Mouse (Mus musculus) neural tube, embryonic 11.5 days (tissue): ENCODE data around the gene Nrgn. TPM values are rescaled to one million over a fixed set of nuclear protein-coding genes. Genes with fewer than 3 reads are reported as not detected.

Experiments used
- ATAC-seq: fragments of 200-750 bp; cut with Nextera tagmentation; 2 replicates; pipeline ENCODE4 v1.8.0; 2017; ENCODE audit warnings: moderate number of reproducible peaks, mild to moderate bottlenecking, moderate TSS enrichment, moderate library complexity; ENCODE audit not compliant: insufficient read depth, low FRiP score, low TSS enrichment
- DNase-seq: peaks from one replicate; pipeline ENCODE4 v3.0.0-alpha.2; 2015; ENCODE audit warnings: low spot score
- H3K27ac ChIP-seq: fragments of 300-500 bp; sonication (generic); 2 replicates; pipeline ENCODE4 v1.5.1; 2014; ENCODE audit warnings: low read depth, mild to moderate bottlenecking, low read length
- H3K27me3 ChIP-seq: fragments of 300-500 bp; sonication (generic); 2 replicates; pipeline ENCODE4 v1.6.1; 2014; ENCODE audit warnings: mild to moderate bottlenecking, low read length, mixed read lengths; ENCODE audit not compliant: control insufficient read depth, insufficient read depth
- H3K36me3 ChIP-seq: fragments of 300-500 bp; sonication (generic); 2 replicates; pipeline ENCODE4 v1.6.1; 2014; ENCODE audit warnings: mild to moderate bottlenecking, low read length, moderate library complexity, mixed read lengths; ENCODE audit not compliant: control insufficient read depth, insufficient read depth
- H3K4me1 ChIP-seq: fragments of 300-500 bp; sonication (generic); 2 replicates; pipeline ENCODE4 v1.6.1; 2014; ENCODE audit warnings: low read length, mixed read lengths; ENCODE audit not compliant: control insufficient read depth, insufficient read depth
- H3K4me2 ChIP-seq: fragments of 300-500 bp; sonication (generic); 2 replicates; pipeline ENCODE4 v1.6.1; 2014; ENCODE audit warnings: low read depth, mild to moderate bottlenecking, moderate library complexity
- H3K4me3 ChIP-seq: fragments of 300-500 bp; sonication (generic); 2 replicates; pipeline ENCODE4 v1.5.1; 2014; ENCODE audit warnings: low read depth, low read length
- H3K9ac ChIP-seq: fragments of 300-500 bp; sonication (generic); 2 replicates; pipeline ENCODE4 v1.6.1; 2014; ENCODE audit warnings: mild to moderate bottlenecking, low read length
- H3K9me3 ChIP-seq: fragments of 300-500 bp; sonication (generic); 2 replicates; pipeline ENCODE4 v1.6.1; 2016; ENCODE audit warnings: low read length; ENCODE audit not compliant: control insufficient read depth
- WGBS: fragments of 180-500 bp; shearing (Covaris S2); extraction: QIAGEN DNeasy Blood & Tissue Kit; methylation state at CpG from one replicate; pipeline ENCODE4 v1.1.7; 2014; 5-methylcytosine and 5-hydroxymethylcytosine counted together
- polyA plus RNA-seq: library from polyadenylated mRNA; unstranded; fragments of >200 nt; fragmentation: Nextera tagmentation; extraction: Ambion mirVana; gene quantifications from 2 replicates; pipeline ENCODE4 v1.2.1, GENCODE M21; 2014

Nrgn gene
- polyA plus RNA-seq, 1 experiment from 2014 or later, result 2.3 TPM

DNA sequence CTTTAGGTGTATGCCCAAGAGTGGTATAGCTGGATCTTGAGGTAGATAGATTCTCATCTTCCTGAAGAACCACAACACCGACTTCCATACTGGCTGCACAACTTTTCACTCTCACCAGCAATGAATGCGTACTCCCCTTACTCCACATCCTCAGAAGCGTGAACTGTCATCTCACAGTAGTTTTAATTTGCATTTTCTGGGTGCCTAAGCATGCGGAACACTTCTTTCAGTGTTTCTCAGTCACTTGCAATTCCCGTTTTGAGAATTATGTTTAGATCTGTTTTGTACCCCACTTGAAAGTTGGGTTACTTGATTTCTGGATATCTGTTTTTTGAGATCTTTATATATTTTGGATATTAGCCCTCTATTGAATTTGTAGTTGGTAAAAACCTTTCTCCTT, 30.9 kb upstream of the Nrgn start:
- no peaks in the 10 kb centered on the region for H3K27me3 ChIP-seq
- H3K4me3 ChIP-seq, result no peak overlapping the region
- no peaks in the 10 kb centered on the region for H3K4me1 ChIP-seq
- H3K9ac ChIP-seq, result no peak overlapping the region
- H3K9me3 ChIP-seq, result no peaks in the 10 kb centered on the region
- WGBS, result 87% methylated on average over 5 of the region's 5 CpGs
- H3K4me2 ChIP-seq, result no peak overlapping the region
- ATAC-seq (no peak), DNase-seq (no peak)
- no peaks in the 10 kb centered on the region for H3K36me3 ChIP-seq
- H3K27ac ChIP-seq, result no peak overlapping the region

DNA sequence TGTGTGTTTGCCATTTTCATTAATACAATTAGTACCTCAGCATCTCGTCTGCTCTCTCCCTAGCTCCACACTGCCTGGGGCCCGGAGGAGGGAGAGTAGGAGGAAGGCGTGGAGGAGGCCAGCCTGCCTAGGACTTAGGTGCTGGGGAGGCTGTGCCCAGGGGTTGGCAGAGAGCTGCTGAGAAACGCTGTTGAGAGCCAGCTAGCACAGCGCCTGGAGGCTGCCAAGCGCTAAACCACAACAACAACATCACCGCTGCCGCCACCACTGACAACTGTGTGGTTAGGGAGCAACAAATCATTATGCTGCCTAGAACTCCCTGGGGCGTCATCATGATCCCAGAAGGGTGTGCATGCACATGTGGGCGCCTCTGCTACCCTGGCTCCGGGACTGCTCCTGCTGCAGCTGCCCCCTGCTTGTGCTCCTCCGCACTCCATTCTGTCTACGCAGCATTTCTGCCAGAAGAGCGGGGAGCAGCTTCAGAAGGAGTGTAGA, 23.8 kb upstream of the Nrgn start:
- ATAC-seq, result peak; percentile 68; the same call in 1 of the 2 replicates
- WGBS, result 30% methylated on average over 14 of the region's 14 CpGs
- Histone ChIP-seq H3K4me2 (no peak overlapping the region), H3K27me3 (no peaks in the 10 kb centered on the region), H3K4me3 (no peak overlapping the region), H3K4me1 (0 out of 2 replicates have a peak, but pooled peaks cover 3% of the 10 kb centered on the region), H3K27ac (no peak overlapping the region), H3K9ac (no peak overlapping the region), H3K36me3 (no peaks in the 10 kb centered on the region), H3K9me3 (no peaks in the 10 kb centered on the region)
- peak; percentile 15 for DNase-seq

DNA sequence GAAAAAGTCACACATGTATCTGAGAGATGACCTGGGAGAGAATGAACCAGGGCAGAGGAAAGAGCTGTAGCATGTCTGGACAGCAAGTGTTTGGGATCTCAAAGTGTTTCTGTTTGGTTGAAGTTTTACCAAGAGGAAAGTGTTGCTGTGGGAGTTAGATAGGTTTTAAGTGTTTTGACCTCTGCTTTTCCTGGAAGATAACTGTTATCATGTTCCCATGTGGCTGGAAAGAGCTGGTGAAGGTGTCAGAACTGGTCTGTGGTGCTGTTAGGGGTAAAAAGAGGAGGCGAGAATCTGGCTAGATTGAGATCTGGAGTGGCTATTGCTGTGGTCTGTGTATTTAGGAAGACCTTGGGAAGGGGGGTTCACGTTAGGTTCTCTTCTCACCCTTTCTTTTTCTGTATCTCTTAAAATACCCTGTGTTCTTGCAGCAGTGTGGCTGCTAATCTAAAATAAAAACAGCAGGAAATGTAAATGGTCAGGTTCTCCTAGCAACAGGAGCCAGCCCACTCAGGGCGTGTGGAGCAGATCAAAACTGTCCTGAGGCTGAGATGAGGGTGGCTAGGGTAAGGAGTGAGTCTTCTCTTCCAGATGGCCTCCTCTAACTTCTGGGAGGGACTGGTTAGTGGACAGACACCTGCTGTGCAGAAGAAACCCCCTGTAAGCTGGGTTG, 19.6 kb upstream of the Nrgn start:
- no peaks in the 10 kb centered on the region for H3K36me3 ChIP-seq
- H3K27me3 ChIP-seq, result no peaks in the 10 kb centered on the region

DNA sequence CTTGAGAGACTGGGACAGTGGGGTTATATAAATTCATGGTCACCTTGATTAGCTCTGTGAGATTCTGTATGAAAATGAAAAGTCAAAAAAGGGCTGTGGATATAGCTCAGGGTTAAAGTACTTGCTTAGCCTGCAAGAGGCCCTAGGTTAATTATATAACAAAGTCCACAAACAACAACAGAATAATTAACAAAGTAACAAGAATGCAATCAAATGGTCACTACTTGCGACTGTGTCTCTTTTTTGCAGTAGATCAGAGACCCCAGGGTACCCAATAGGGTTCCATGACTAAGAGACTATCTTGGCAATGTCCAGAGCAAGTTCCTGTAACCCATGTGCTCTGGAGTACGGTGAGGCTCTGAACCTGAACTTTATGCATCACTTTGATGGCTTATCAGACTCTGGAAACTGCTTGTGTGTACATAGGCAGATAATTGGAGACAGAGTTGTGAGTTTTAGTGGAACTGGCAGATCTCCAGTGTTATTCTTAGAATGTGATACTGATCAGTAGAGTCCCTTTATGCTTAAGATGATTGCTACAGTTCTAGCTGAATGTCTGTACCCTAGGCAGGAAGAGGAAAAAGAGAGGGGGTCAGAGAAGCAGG, 16.6 kb upstream of the Nrgn start:
- Histone ChIP-seq H3K4me1 (no peaks in the 10 kb centered on the region), H3K27me3 (no peaks in the 10 kb centered on the region), H3K4me2 (no peak overlapping the region), H3K9me3 (no peaks in the 10 kb centered on the region), H3K27ac (no peak overlapping the region), H3K36me3 (no peaks in the 10 kb centered on the region), H3K4me3 (no peak overlapping the region), H3K9ac (no peak overlapping the region)
- WGBS, result 86% methylated on average over 2 of the region's 2 CpGs
- no peak for ATAC-seq
- no peak for DNase-seq

More for the DNA sequence above, 19.6 kb upstream of the Nrgn start:
- no peak overlapping the region for H3K4me3 ChIP-seq
- H3K4me1 ChIP-seq, result 0 out of 2 replicates have a peak, but pooled peaks cover 3% of the 10 kb centered on the region
- ATAC-seq, result no peak
- H3K9me3 ChIP-seq, result no peaks in the 10 kb centered on the region
- DNase-seq, result no peak
- WGBS, result 71% methylated on average over 3 of the region's 3 CpGs
- H3K27ac ChIP-seq, result no peak overlapping the region
- no peak overlapping the region for H3K4me2 ChIP-seq
- no peak overlapping the region for H3K9ac ChIP-seq

DNA sequence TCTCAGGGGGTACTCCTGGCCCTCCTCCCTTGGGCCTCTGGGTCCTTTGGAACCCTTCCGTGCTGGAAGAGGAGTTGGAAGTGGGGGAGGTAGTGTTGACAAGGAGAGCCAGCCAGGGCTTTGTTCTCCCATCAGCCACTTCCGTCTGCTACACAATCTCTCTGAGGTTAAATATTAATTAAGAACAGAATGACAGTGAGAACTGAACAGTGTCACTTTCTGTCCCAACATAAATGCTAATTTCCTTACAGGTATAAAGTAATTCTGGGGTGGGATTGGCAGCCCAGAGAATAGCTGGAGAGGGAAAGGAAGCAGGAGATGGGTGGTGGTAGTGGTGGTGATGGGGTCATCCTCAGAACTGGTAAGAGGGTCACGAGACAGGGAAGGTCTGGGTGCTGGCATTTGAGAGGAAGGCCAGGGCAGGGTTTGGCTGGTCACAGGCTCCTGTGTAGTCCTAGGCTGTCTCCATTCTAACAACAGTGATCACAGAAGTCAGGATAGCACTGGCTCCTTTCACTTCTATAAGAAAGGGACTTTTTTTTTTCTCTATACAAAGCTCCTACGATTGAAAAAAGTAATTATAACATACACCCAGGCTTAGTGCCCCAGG, 16.0 kb upstream of the Nrgn start:
- H3K9ac ChIP-seq, result no peak overlapping the region
- no peak overlapping the region for H3K4me3 ChIP-seq
- DNase-seq (no peak), ATAC-seq (no peak)
- H3K9me3 ChIP-seq, result no peaks in the 10 kb centered on the region
- H3K4me2 ChIP-seq, result no peak overlapping the region
- WGBS, result 42% methylated on average over 4 of the region's 4 CpGs
- H3K4me1 ChIP-seq, result no peaks in the 10 kb centered on the region
- no peaks in the 10 kb centered on the region for H3K36me3 ChIP-seq
- no peaks in the 10 kb centered on the region for H3K27me3 ChIP-seq
- no peak overlapping the region for H3K27ac ChIP-seq

DNA sequence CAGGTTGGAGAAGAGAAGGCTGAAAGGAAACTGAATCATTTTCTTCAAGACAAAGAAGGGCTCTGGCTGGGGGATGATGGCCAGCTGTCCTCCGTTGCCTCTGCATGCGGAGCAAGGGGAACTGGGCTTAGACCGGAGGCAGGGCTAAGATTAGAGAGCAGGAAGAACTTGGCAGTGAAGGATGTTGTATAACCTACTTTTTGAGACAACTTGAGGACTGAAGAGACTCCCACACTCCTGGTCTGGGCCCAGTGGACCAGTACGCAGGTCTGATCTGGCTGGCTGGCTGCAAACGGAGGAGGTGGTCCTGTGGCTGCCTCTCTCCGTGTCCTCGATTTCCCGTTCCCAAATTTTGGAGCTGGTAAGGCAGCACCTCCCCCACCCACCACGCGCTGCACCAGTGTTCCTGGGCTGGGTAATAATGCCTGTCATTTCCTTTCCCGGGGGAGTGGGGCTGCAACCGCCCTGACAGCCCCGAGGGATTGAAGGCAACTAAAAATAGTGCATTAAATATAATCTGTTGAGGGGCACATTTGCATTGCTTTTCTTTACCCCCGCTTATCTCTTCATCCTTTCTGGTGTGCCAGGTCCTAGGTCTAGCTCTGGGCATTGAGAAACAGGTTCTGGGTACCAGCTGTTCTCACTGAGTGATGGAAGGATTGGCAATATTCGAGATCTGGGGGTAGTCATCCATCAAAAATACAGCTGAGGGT, 15.3 kb upstream of the Nrgn start:
- Histone ChIP-seq H3K4me3 (no peak overlapping the region), H3K36me3 (no peaks in the 10 kb centered on the region), H3K27me3 (no peaks in the 10 kb centered on the region), H3K4me1 (no peaks in the 10 kb centered on the region), H3K9ac (no peak overlapping the region), H3K9me3 (no peaks in the 10 kb centered on the region), H3K4me2 (no peak overlapping the region), H3K27ac (no peak overlapping the region)
- DNase-seq (no peak), ATAC-seq (no peak)
- 39% methylated on average over 15 of the region's 15 CpGs for WGBS

DNA sequence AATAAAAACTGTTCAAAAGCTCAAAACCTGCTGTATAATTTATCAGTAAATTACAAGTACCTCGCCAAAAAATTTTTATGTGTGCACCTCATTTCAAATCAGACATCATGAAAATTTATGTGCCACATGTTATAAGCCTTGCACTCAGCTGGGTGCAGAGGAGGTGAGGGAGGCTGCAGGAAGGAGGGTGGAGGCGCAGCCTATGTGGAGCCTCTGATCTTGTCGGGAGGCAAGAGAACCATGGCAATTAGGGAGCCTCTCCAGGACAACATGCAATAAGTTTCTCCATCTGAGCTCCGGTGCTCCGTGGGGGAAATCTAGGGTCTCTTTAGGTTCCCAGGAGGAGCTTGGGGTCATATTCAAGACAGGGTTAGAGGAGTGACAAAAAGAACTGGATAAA, 14.8 kb upstream of the Nrgn start:
- Histone ChIP-seq H3K27me3 (no peaks in the 10 kb centered on the region), H3K4me3 (no peak overlapping the region), H3K9ac (no peak overlapping the region), H3K9me3 (no peaks in the 10 kb centered on the region), H3K4me2 (no peak overlapping the region), H3K4me1 (no peaks in the 10 kb centered on the region), H3K36me3 (no peaks in the 10 kb centered on the region), H3K27ac (no peak overlapping the region)
- ATAC-seq (no peak), DNase-seq (no peak)
- WGBS, result 33% methylated on average over 5 of the region's 5 CpGs

DNA sequence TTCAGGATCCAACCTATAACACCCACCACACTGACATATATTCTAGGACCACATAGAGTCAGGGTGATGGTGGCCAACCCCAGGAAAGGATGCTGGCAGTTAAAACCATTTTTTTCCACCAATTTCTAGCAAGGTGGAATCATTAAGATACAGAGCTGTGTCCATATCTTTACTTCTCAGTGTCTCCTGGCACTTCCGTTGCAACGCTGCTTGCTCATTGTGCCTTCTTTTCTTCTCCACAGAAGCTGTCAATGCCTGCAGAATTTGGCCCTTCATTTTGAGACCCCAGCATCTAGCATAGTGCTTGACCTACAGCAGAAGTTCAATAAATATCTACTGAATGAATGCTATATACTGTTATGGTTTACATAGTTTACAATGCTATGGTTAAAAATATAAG, 14.3 kb upstream of the Nrgn start:
- ATAC-seq (no peak), DNase-seq (no peak)
- Histone ChIP-seq H3K9ac (no peak overlapping the region), H3K4me3 (no peak overlapping the region), H3K9me3 (no peaks in the 10 kb centered on the region), H3K27ac (no peak overlapping the region), H3K36me3 (no peaks in the 10 kb centered on the region), H3K27me3 (no peaks in the 10 kb centered on the region), H3K4me1 (no peaks in the 10 kb centered on the region), H3K4me2 (no peak overlapping the region)
- 86% methylated on average over 2 of the region's 2 CpGs for WGBS
